Mouse (Mus musculus): Measurements from ENCODE around the gene Gm5105. TPM values are rescaled to one million over a fixed set of nuclear protein-coding genes. Genes with fewer than 3 reads are reported as not detected.

The Gm5105 gene
- total and polyA plus RNA-seq, 3 experiments, result not detected

DNA sequence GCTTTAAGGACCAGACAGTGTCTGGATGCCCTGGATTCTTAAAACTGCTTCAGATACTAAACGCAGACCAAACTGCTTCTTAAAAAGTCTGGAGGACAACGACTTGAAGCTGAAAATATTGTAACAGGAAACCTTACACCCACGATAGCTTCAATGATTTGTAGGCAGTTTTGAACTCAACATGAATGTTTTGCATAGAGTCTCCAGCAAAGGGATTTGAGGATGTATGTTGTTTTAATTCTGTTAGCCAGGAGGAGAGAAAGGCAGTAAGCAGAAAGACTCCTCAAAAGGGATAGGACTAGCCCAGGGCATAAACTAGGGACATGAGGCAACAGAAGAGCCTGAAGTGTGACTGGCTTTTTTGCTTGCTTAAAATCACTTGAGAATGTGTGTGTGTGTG lies 60.3 kb downstream of the Gm5105 start:
- Histone ChIP-seq H3K9ac (ENCODE audit: control insufficient read depth, low read depth, low read length, poor library complexity, severe bottlenecking) (no peak overlapping the region), H3K27me3 (ENCODE audit: control insufficient read depth in 1 of 2, insufficient read depth in 2 of 2, low read length in 2 of 2) (no peaks in the 10 kb centered on the region), H3K4me3 (ENCODE audit: control insufficient read depth in 1 of 2, insufficient read depth in 1 of 2, low read depth in 2 of 2, low read length in 2 of 2) (no peak overlapping the region), H3K27ac (ENCODE audit: control insufficient read depth, low read depth, low read length) (no peak overlapping the region), H3K9me3 (replicated peaks; ENCODE audit: insufficient read depth, low read length) (no peaks in the 10 kb centered on the region), H3K36me3 (ENCODE audit: control insufficient read depth in 1 of 2, insufficient read depth in 2 of 2, low read length in 2 of 2) (no peaks in the 10 kb centered on the region), H3K4me1 (ENCODE audit: control insufficient read depth in 1 of 2, insufficient read depth in 2 of 2, low read length in 2 of 2) (peaks cover 0 to under 1% of the 10 kb centered on the region in 2 experiments; a peak in 1 of 4 replicates), H3K79me2 (ENCODE audit: control insufficient read depth, insufficient read depth, low read length, poor library complexity) (no peaks in the 10 kb centered on the region)
- TF ChIP-seq MXI1 (IDR thresholded peaks at IDR 0.05; ENCODE audit: low read depth, low read length), result no peak
- no peak for TF ChIP-seq UBTF (IDR thresholded peaks at IDR 0.05; ENCODE audit: borderline replicate concordance, insufficient read depth, low read depth, low read length)
- TF ChIP-seq SMC3 (IDR thresholded peaks at IDR 0.05; ENCODE audit: low read depth, low read length), result no peak
- TF ChIP-seq KAT2A (conservative IDR thresholded peaks at IDR 0.05; ENCODE audit: low read depth, low read length), result no peak
- no peak for DNase-seq (ENCODE audit: low read depth, low spot score)

DNA sequence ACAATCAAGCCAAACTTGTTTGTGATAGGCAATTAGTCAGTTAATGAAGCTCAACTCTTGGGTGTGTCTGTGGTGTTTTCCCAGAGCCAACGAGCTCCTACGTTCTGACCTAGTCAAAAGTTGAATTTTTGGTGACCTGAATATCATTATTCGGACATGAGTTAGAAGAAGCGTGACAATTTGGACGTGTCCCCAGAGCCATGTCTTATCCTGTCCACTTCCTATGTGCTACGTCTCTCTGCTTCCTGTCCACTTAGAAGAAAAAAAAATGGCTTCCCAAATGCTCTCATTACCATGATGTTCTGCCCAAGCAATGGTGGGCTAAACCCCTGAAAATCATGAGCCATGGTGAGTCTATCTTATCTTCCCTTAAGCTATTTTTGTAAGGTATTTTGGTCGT lies 63.9 kb downstream of the Gm5105 start:
- peaks cover 8 to 20% of the 10 kb centered on the region in 2 experiments for H3K4me1 ChIP-seq (ENCODE audit: control insufficient read depth in 1 of 2, insufficient read depth in 2 of 2, low read length in 2 of 2)

DNA sequence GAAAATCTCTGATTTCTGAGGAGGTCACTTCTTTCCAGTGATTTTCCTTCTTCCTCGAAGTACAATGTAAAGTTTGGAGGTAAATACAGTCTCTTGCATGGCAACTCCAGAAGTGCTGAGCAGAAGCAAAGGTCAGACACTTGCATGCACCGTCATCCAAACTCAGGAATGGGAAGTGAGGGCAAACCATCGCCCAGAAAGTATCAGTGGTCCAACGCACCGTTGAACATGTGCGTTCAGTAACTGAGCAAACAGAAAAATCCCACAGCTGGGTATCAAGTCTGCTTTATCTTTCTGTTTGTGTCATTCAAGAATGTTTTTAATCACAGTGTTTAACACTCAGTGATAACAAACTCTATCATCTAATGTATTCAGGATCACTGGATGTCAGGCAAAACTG lies 64.6 kb downstream of the Gm5105 start:
- Histone ChIP-seq H3K27me3 (ENCODE audit: control insufficient read depth in 1 of 2, insufficient read depth in 2 of 2, low read length in 2 of 2) (no peaks in the 10 kb centered on the region), H3K36me3 (ENCODE audit: control insufficient read depth in 1 of 2, insufficient read depth in 2 of 2, low read length in 2 of 2) (peaks cover 0 to 12% of the 10 kb centered on the region in 2 experiments; a peak in 2 of 4 replicates), H3K9ac (ENCODE audit: control insufficient read depth, low read depth, low read length, poor library complexity, severe bottlenecking) (no peak overlapping the region), H3K4me3 (ENCODE audit: control insufficient read depth in 1 of 2, insufficient read depth in 1 of 2, low read depth in 2 of 2, low read length in 2 of 2) (no peak overlapping the region), H3K9me3 (replicated peaks; ENCODE audit: insufficient read depth, low read length) (no peaks in the 10 kb centered on the region), H3K79me2 (ENCODE audit: control insufficient read depth, insufficient read depth, low read length, poor library complexity) (no peaks in the 10 kb centered on the region), H3K27ac (ENCODE audit: control insufficient read depth, low read depth, low read length) (no peak overlapping the region), H3K4me1 (ENCODE audit: control insufficient read depth in 1 of 2, insufficient read depth in 2 of 2, low read length in 2 of 2) (peaks cover 8 to 20% of the 10 kb centered on the region in 2 experiments)
- TF ChIP-seq RAD21 (IDR thresholded peaks at IDR 0.05; ENCODE audit: low read depth, low read length), result no peak
- TF ChIP-seq GABPA (IDR thresholded peaks at IDR 0.05; ENCODE audit: low read depth, low read length), result no peak
- no peak for TF ChIP-seq TAL1 (IDR thresholded peaks at IDR 0.05; ENCODE audit: low read length)
- TF ChIP-seq ETS1 (IDR thresholded peaks at IDR 0.05; ENCODE audit: low read depth, low read length), result no peak
- TF ChIP-seq CTCF (IDR thresholded peaks at IDR 0.05 in 2 of 3, conservative IDR thresholded peaks at IDR 0.05 in 1 of 3; ENCODE audit: control insufficient read depth in 1 of 3, insufficient read depth in 1 of 3, low read depth in 2 of 3, low read length in 3 of 3, poor library complexity in 1 of 3, severe bottlenecking in 1 of 3), result no peak
- no peak for TF ChIP-seq GATA1 (IDR thresholded peaks at IDR 0.05; ENCODE audit: low read depth, low read length)
- no peak for TF ChIP-seq NELFE (IDR thresholded peaks at IDR 0.05; ENCODE audit: low read depth, low read length)
- TF ChIP-seq ELF1 (IDR thresholded peaks at IDR 0.05; ENCODE audit: low read depth, low read length), result no peak
- TF ChIP-seq CHD1 (IDR thresholded peaks at IDR 0.05; ENCODE audit: low read depth, low read length), result no peak
- no peak for TF ChIP-seq TCF12 (IDR thresholded peaks at IDR 0.05; ENCODE audit: low read depth, low read length)
- no peak for DNase-seq (ENCODE audit: low read depth, low spot score)

More for the DNA sequence above, 63.9 kb downstream of the Gm5105 start:
- H3K9me3 ChIP-seq (replicated peaks; ENCODE audit: insufficient read depth, low read length), result no peaks in the 10 kb centered on the region
- H3K9ac ChIP-seq (ENCODE audit: control insufficient read depth, low read depth, low read length, poor library complexity, severe bottlenecking), result no peak overlapping the region
- H3K27me3 ChIP-seq (ENCODE audit: control insufficient read depth in 1 of 2, insufficient read depth in 2 of 2, low read length in 2 of 2), result no peaks in the 10 kb centered on the region
- TF ChIP-seq TAL1 (IDR thresholded peaks at IDR 0.05; ENCODE audit: low read length), result no peak
- TF ChIP-seq SMC3 (IDR thresholded peaks at IDR 0.05; ENCODE audit: low read depth, low read length), result no peak
- TF ChIP-seq TBP (IDR thresholded peaks at IDR 0.05; ENCODE audit: low read depth, low read length), result no peak
- TF ChIP-seq MYB (IDR thresholded peaks at IDR 0.05; ENCODE audit: low read depth, low read length), result no peak
- no peak for TF ChIP-seq HCFC1 (IDR thresholded peaks at IDR 0.05; ENCODE audit: low read depth, low read length)
- no peak for TF ChIP-seq SIN3A (IDR thresholded peaks at IDR 0.05; ENCODE audit: low read length)
- TF ChIP-seq CHD1 (IDR thresholded peaks at IDR 0.05; ENCODE audit: low read depth, low read length), result no peak
- no peak for TF ChIP-seq CHD2 (IDR thresholded peaks at IDR 0.05; ENCODE audit: low read length)
- no peak for DNase-seq (ENCODE audit: low read depth, low spot score)
- peaks cover 0 to 12% of the 10 kb centered on the region in 2 experiments; a peak in 2 of 4 replicates for H3K36me3 ChIP-seq (ENCODE audit: control insufficient read depth in 1 of 2, insufficient read depth in 2 of 2, low read length in 2 of 2)
- H3K79me2 ChIP-seq (ENCODE audit: control insufficient read depth, insufficient read depth, low read length, poor library complexity), result no peaks in the 10 kb centered on the region
- H3K4me3 ChIP-seq (ENCODE audit: control insufficient read depth in 1 of 2, insufficient read depth in 1 of 2, low read depth in 2 of 2, low read length in 2 of 2), result no peak overlapping the region
- no peak overlapping the region for H3K27ac ChIP-seq (ENCODE audit: control insufficient read depth, low read depth, low read length)

All from MEL (cell line).